Mouse (Mus musculus): ENCODE data around the gene Pglyrp2. TPM values are rescaled to one million over a fixed set of nuclear protein-coding genes. Genes with fewer than 3 reads are reported as not detected.

Pglyrp2 gene
- polyA plus RNA-seq, 1 experiment from 2014 or later: 0.08 TPM

DNA sequence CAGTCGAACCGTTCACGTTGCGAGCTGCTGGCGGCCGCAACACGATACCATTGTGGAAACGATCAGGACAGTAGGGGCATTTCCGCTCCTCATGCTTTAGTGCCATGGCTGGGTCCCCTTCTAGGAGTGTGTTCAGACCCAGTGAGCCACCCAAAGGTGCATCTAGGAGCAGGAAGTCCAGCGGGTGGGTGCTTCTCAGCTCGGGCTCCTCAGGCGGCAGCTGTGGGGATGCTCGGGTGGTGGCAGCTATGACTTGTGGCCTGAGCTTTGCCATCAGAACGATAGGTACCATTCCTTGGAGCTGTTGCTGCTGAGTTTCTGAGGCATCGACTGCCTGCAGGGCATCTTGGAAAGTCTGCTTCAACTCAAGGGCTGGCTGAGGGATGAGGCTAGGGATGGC is 47.5 kb downstream of the Pglyrp2 start:
- no peaks in the 10 kb centered on the region for H3K27me3 ChIP-seq
- no peaks in the 10 kb centered on the region for H3K4me1 ChIP-seq
- peaks cover 30% of the 10 kb centered on the region for H3K36me3 ChIP-seq
- H3K9me3 ChIP-seq: no peaks in the 10 kb centered on the region
- no peak overlapping the region for H3K9ac ChIP-seq
- H3K27ac ChIP-seq: no peak overlapping the region
- H3K4me3 ChIP-seq: no peak overlapping the region
- no peak overlapping the region for H3K4me2 ChIP-seq
- ATAC-seq (ENCODE audit: insufficient number of reproducible peaks, insufficient read depth, low FRiP score, low TSS enrichment, low read depth): no peak
- 74% methylated on average over 15 of the region's 15 CpGs for WGBS

GRCm38 (mm10) chr17:32368991-32369578 is 54.9 kb downstream of the Pglyrp2 start:
- Histone ChIP-seq H3K4me2 (peak overlapping the region; percentile 53), H3K4me3 (peak overlapping the region; percentile 34), H3K27me3 (no peaks in the 10 kb centered on the region), H3K4me1 (peaks cover 12% of the 10 kb centered on the region), H3K9ac (no peak overlapping the region), H3K27ac (0 out of 2 replicates have a peak overlapping the region, but pooled peaks have one; percentile 17), H3K36me3 (0 out of 2 replicates have a peak, but pooled peaks cover 5% of the 10 kb centered on the region), H3K9me3 (no peaks in the 10 kb centered on the region)
- 11% methylated on average over 14 of the region's 17 CpGs for WGBS
- no peak for ATAC-seq (ENCODE audit: insufficient number of reproducible peaks, insufficient read depth, low FRiP score, low TSS enrichment, low read depth)

GRCm38 (mm10) chr17:32367706-32368105 is 56.3 kb downstream of the Pglyrp2 start:
- Histone ChIP-seq H3K4me2 (no peak overlapping the region), H3K36me3 (peaks cover 6% of the 10 kb centered on the region; the same call in 1 of the 2 replicates), H3K9ac (no peak overlapping the region), H3K27ac (no peak overlapping the region), H3K4me1 (peaks cover 18% of the 10 kb centered on the region), H3K27me3 (no peaks in the 10 kb centered on the region), H3K9me3 (no peaks in the 10 kb centered on the region), H3K4me3 (no peak overlapping the region)
- no peak for ATAC-seq (ENCODE audit: insufficient number of reproducible peaks, insufficient read depth, low FRiP score, low TSS enrichment, low read depth)
- WGBS: 86% methylated on average over 11 of the region's 11 CpGs

GRCm38 (mm10) chr17:32365296-32365695 is 58.7 kb downstream of the Pglyrp2 start:
- peak overlapping the region; percentile 86 for H3K4me2 ChIP-seq
- WGBS: 71% methylated on average over 1 of the region's 1 CpGs
- no peak for ATAC-seq (ENCODE audit: insufficient number of reproducible peaks, insufficient read depth, low FRiP score, low TSS enrichment, low read depth)
- H3K36me3 ChIP-seq: peaks cover 30% of the 10 kb centered on the region
- H3K27me3 ChIP-seq: no peaks in the 10 kb centered on the region
- H3K9ac ChIP-seq: no peak overlapping the region; the same call in 1 of the 2 replicates
- H3K4me3 ChIP-seq: no peak overlapping the region
- no peak overlapping the region for H3K27ac ChIP-seq
- H3K9me3 ChIP-seq: no peaks in the 10 kb centered on the region
- peaks cover 30% of the 10 kb centered on the region for H3K4me1 ChIP-seq

DNA sequence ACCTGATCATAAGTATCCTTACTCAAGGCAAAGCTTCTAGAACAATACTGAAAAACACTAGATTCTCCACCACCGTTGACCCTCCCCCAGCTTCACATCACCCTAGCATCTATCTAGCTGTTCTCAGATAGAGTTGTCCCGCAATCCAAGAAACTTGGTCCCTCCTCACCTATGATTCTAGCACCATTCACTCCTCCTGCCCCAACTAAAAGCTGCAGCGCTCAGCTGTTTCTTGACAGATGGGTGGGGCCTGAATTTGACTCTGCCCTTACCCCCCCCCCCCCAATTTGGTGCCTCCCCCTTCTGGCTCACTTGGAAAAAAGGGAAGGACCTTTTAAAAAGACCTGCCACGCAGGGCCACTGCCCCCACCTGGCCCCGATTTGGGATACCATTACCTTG is 59.1 kb downstream of the Pglyrp2 start:
- H3K27ac ChIP-seq: peak overlapping the region; percentile 78
- ATAC-seq (ENCODE audit: insufficient number of reproducible peaks, insufficient read depth, low FRiP score, low TSS enrichment, low read depth): no peak
- H3K4me2 ChIP-seq: peak overlapping the region; percentile 86
- peaks cover 30% of the 10 kb centered on the region for H3K4me1 ChIP-seq
- peak overlapping the region; percentile 96 for H3K9ac ChIP-seq
- peaks cover 34% of the 10 kb centered on the region for H3K36me3 ChIP-seq
- WGBS: 45% methylated on average over 5 of the region's 5 CpGs
- no peaks in the 10 kb centered on the region for H3K9me3 ChIP-seq
- H3K4me3 ChIP-seq: peak overlapping the region; percentile 94
- no peaks in the 10 kb centered on the region for H3K27me3 ChIP-seq

DNA sequence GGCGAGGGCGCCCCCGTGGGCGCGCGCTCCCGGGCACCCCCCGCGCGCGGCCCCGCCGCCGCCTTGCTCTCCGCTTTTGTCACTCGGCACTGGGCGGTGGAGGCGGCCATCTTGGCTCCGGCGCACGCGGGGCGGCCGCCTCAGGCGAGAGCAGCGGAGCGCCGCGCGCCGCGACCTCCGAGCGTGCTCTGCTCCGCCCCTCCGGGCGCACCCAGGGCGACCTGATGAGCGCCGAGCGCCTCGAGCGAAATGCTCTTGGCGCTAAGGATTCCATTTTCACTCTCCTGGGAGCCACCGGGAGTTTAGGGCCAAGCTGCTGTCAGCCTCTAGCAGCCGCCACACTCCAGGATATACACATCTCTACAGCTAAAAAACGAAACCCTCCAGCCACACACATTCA is 59.6 kb downstream of the Pglyrp2 start:
- H3K27ac ChIP-seq: peak overlapping the region; percentile 78
- peak; percentile 90 for ATAC-seq (ENCODE audit: insufficient number of reproducible peaks, insufficient read depth, low FRiP score, low TSS enrichment, low read depth)
- peaks cover 39% of the 10 kb centered on the region for H3K36me3 ChIP-seq
- H3K27me3 ChIP-seq: no peaks in the 10 kb centered on the region
- 1% methylated on average over 39 of the region's 47 CpGs for WGBS
- H3K9ac ChIP-seq: peak overlapping the region; percentile 96
- H3K9me3 ChIP-seq: no peaks in the 10 kb centered on the region
- peak overlapping the region; percentile 94 for H3K4me3 ChIP-seq
- H3K4me1 ChIP-seq: peaks cover 30% of the 10 kb centered on the region
- H3K4me2 ChIP-seq: peak overlapping the region; percentile 86

GRCm38 (mm10) chr17:32363821-32364301 is 60.1 kb downstream of the Pglyrp2 start:
- Histone ChIP-seq H3K27ac (peak overlapping the region; percentile 78), H3K36me3 (peaks cover 44% of the 10 kb centered on the region), H3K4me2 (peak overlapping the region; percentile 86), H3K27me3 (no peaks in the 10 kb centered on the region), H3K9me3 (no peaks in the 10 kb centered on the region), H3K4me3 (peak overlapping the region; percentile 94), H3K9ac (peak overlapping the region; percentile 96), H3K4me1 (peaks cover 28% of the 10 kb centered on the region)
- WGBS: under 1% methylated on average over 47 of the region's 50 CpGs
- ATAC-seq (ENCODE audit: insufficient number of reproducible peaks, insufficient read depth, low FRiP score, low TSS enrichment, low read depth): peak; percentile 16; the same call in 1 of the 2 replicates

GRCm38 (mm10) chr17:32362686-32363085 is 61.3 kb downstream of the Pglyrp2 start:
- H3K27me3 ChIP-seq: no peaks in the 10 kb centered on the region
- H3K4me2 ChIP-seq: peak overlapping the region; percentile 86
- 82% methylated on average over 4 of the region's 4 CpGs for WGBS
- no peaks in the 10 kb centered on the region for H3K9me3 ChIP-seq
- peak overlapping the region; percentile 96 for H3K9ac ChIP-seq
- H3K27ac ChIP-seq: no peak overlapping the region
- peaks cover 27% of the 10 kb centered on the region for H3K4me1 ChIP-seq
- no peak for ATAC-seq (ENCODE audit: insufficient number of reproducible peaks, insufficient read depth, low FRiP score, low TSS enrichment, low read depth)
- peak overlapping the region; percentile 94 for H3K4me3 ChIP-seq
- H3K36me3 ChIP-seq: peaks cover 53% of the 10 kb centered on the region

Small RNA genes lying within 50 kb of the gene (microRNA-seq; reads per million reads assigned to microRNA genes)
- gene Gm22201: not detected

Other genes with a start within 250 kb of the Pglyrp2 start
- 0.77 and 1.1 TPM in 2 replicates for gene Ephx3, start 234.6 kb downstream of the Pglyrp2 start, polyA plus RNA-seq (2015; fragmentation: Nextera tagmentation; extraction: Ambion mirVana)
- gene Brd4, start 139.4 kb downstream of the Pglyrp2 start, polyA plus RNA-seq (2015; fragmentation: Nextera tagmentation; extraction: Ambion mirVana): 106 and 117 TPM in 2 replicates
- gene Akap8, start 102.9 kb downstream of the Pglyrp2 start, polyA plus RNA-seq (2015; fragmentation: Nextera tagmentation; extraction: Ambion mirVana): 120 and 123 TPM in 2 replicates
- gene Akap8l, start 73.6 kb downstream of the Pglyrp2 start, polyA plus RNA-seq (2015; fragmentation: Nextera tagmentation; extraction: Ambion mirVana): 110 and 113 TPM in 2 replicates
- gene Wiz, start 34.7 kb downstream of the Pglyrp2 start, polyA plus RNA-seq (2015; fragmentation: Nextera tagmentation; extraction: Ambion mirVana): 25.3 and 28.7 TPM in 2 replicates
- gene Rasal3, start 20.6 kb downstream of the Pglyrp2 start, polyA plus RNA-seq (2015; fragmentation: Nextera tagmentation; extraction: Ambion mirVana): 1.2 and 1.5 TPM in 2 replicates
- 2.0 and 3.5 TPM in 2 replicates for gene Cyp4f39, start 28.6 kb upstream of the Pglyrp2 start, polyA plus RNA-seq (2015; fragmentation: Nextera tagmentation; extraction: Ambion mirVana)
- gene Cyp4f17, start 81.9 kb upstream of the Pglyrp2 start, polyA plus RNA-seq (2015; fragmentation: Nextera tagmentation; extraction: Ambion mirVana): 18.4 and 20.3 TPM in 2 replicates
- gene Cyp4f16, start 112.4 kb upstream of the Pglyrp2 start, polyA plus RNA-seq (2015; fragmentation: Nextera tagmentation; extraction: Ambion mirVana): 20.5 and 23.0 TPM in 2 replicates
- not detected in 2 replicates for gene Cyp4f37, start 197.1 kb upstream of the Pglyrp2 start, polyA plus RNA-seq (2015; fragmentation: Nextera tagmentation; extraction: Ambion mirVana)
- not detected in 2 replicates for gene Cyp4f40, start 234.7 kb upstream of the Pglyrp2 start, polyA plus RNA-seq (2015; fragmentation: Nextera tagmentation; extraction: Ambion mirVana)